Mouse (Mus musculus) hematopoietic stem cell, adult 5-6 weeks (primary cell): ENCODE data around the gene Stim2. TPM values are rescaled to one million over a fixed set of nuclear protein-coding genes. Genes with fewer than 3 reads are reported as not detected.

Experiments used
- ATAC-seq, 2 experiments: fragments of 125-278 bp in 1 of 2; replicated peaks in 1 of 2; 2 replicates each; pipeline ENCODE4 v1.8.0; 2016 to 2017; ENCODE audit warnings: inconsistent platforms in 2 of 2, mild to moderate bottlenecking in 2 of 2, moderate number of reproducible peaks in 2 of 2, low read depth in 1 of 2, moderate TSS enrichment in 1 of 2; ENCODE audit not compliant: low FRiP score in 2 of 2, poor library complexity in 2 of 2, severe bottlenecking in 2 of 2, insufficient read depth in 1 of 2, low TSS enrichment in 1 of 2
- total RNA-seq: library from RNA; stranded (forward); fragments of 172-1452, 232-1000 nt; gene quantifications from 2 replicates; pipeline ENCODE4 v1.2.3, GENCODE M21; 2017

Stim2 gene
- total RNA-seq, 1 experiment from 2014 or later, result 24.5 TPM

DNA sequence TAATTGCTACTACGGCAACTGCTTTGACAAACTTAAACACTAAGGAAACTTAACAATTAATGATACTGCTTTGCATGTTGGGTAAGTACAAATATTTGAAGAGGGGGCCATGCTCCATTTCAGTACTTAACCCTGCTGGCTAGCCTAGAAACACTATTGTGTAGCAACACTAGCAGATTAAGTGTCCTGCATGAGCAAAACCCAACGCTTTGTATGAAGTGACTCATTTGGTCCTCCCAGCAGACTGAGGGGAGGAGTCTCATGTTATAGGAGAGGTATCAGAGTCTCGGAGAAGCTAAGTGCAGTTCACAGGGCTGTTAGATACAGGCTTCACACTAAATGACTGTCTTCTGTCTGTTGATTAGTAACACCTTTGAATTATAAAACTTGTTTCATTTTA is 26.3 kb downstream of the Stim2 start:
- ATAC-seq, result no peak

DNA sequence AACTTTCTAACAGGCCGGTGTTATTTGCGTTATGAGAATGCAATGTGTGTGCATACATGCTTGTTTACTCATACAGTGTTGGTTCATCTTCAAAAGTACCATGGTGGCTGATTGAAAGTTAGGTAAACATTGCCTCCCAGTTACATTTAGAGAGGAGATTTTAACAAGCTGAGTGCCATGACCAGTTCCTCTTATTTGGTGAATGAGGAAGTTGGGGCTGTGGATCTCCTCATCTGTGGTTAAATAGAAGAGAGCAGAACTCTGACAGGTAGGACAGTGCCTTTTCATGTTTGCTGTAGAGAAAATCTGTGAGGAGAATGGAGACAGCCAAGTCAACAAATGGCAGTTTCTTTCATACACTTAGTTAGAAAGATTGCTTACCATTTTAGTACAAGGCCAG is 27.3 kb downstream of the Stim2 start:
- ATAC-seq, result peak; percentile 96 to 98

DNA sequence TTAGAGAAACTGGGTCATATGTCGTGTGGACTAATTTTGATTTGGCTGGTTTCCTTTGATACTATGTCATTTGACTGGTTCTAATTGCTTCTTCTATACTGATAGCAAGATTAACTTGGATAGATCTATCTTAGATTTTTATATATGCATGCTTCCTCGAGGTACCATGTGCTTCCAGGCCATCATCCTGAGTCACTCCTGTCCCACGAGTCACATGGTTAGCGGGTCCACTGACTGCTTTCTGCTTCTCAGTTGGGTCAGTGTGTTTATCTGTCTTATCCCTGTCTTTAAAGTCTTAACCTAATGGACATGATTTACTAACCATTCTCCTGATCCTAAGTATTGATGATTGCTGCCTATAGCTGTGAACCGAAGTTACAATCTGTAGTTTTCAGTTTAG is 34.9 kb downstream of the Stim2 start:
- ATAC-seq, result no peak

GRCm38 (mm10) chr5:54034680-54035079 is 36.4 kb downstream of the Stim2 start:
- ATAC-seq, result no peak

GRCm38 (mm10) chr5:54038615-54039014 is 40.3 kb downstream of the Stim2 start:
- peak; percentile 7 to 66; a peak in 1 of 4 replicates for ATAC-seq

- ATAC-seq, result no peak
Observed at GRCm38 (mm10) chr5:54040527-54040926, 42.2 kb downstream of the Stim2 start.

- ATAC-seq, result no peak
Observed at GRCm38 (mm10) chr5:54042013-54042412, 43.7 kb downstream of the Stim2 start.

DNA sequence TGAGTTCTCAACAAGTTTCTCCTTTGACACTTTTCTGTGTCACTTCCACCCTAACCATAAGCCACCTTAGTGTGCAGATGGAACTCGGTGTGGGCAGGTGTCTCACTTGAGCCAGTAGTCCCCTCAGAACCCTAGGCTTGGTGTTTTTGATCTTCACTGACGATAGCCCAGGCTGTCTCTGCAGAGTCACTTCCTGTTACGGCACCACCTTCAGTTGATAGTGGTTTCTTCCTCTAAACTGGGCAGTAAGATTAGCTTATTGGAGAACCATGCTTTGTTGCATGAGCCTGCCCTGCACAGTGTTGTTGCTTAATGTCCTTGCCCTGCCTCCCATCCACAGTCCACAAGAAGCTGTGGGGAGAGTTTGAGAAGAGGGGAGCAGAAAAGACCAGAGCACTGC is 47.2 kb downstream of the Stim2 start:
- ATAC-seq, result peak; percentile 88 to 95

GRCm38 (mm10) chr5:54046432-54046831 is 48.1 kb downstream of the Stim2 start:
- no peak for ATAC-seq

DNA sequence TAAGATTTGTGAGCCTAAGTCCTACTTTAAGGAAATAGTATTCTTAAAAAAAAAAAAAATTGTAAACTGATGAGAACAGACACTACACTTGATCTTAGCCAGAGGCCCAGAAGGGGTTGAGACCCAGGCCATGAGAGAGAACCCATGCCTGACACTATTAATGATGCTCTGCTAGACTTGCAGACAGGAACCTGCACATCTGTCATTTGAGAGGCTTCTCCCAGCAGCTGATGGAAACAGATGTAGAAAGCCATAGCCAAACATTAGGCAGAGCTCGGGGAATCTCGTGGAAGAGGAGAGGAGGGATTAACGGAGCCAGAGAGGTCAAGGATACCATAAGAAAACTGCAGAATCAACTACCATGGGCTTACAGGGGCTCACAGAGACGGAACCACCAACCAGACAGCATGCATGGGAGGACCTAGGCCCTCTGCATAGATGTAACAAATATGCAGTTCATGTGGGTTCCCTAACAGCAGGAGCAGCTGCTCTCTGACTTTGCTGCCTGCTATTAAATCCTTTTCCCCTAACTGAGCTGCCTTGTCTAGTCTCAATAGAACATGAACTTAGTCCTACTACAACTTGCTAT is 50.9 kb downstream of the Stim2 start:
- ATAC-seq, result no peak

DNA sequence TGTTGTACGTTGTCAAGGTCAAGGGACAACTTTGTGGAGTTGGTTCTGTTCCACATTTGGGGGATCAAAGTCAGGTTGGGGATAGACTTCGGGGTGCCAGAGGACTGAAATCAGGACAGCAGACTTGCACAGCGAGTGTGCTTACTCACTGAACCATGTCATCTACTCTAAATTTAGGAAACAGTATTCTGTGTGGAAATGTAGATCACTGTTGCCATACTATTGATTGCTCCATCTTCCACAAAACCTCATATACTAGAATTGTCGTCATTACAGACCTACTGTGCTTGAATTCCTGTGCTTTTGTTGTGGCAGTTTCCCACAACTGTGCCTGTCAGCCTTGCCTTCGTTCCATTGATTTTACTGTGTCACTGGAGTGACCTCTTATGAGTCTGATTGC is 51.6 kb downstream of the Stim2 start:
- ATAC-seq, result peak in 1 of 2 experiments; percentile 47; a peak in 1 of 4 replicates

- no peak for ATAC-seq
Observed at GRCm38 (mm10) chr5:54051056-54051455, 52.8 kb downstream of the Stim2 start.

GRCm38 (mm10) chr5:54052205-54052604 is 53.9 kb downstream of the Stim2 start:
- ATAC-seq, result no peak

- ATAC-seq, result peak in 1 of 2 experiments; percentile 52; a peak in 1 of 4 replicates
Observed at GRCm38 (mm10) chr5:54053673-54054366, 55.5 kb downstream of the Stim2 start.

DNA sequence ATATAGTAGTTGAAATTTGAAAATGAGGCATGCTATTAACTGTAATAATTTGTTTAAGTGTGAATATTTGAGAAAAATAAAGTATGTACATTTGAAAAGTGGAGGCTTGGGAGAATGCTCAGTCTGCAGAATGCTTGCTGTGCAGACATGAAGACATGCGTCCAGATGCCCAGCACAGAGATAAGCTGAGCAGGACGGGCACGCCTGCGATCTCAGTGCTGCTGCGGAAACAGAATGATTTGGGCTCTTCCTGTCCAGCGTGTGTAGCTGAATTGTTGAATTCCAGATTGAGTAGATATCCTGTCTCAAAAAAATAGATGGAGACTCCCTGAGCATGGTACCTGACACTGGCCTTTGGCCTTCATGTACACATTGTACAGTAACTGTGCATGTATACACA is 58.0 kb downstream of the Stim2 start:
- ATAC-seq, result no peak

- no peak; a peak in 1 of 4 replicates for ATAC-seq
Observed at GRCm38 (mm10) chr5:54059998-54060397, 61.7 kb downstream of the Stim2 start.

DNA sequence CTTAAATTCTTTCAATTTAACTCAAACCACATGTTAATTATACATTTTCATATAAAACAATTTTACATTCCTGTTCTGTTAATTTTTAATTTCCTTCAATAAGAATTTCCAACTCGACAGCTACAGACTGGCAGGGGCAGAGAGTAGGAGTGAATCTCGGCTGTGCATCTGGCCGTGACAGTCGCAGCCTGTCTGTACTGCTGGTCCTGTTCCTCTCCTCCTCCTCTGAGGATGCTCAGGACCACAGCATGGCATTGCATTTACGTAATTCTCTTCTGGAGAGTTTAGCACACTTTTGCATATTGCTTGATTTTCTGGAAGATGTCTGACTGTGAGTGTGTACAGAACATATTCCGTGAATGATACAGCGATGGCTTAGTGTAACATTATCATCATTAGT is 63.8 kb downstream of the Stim2 start:
- ATAC-seq, result no peak

GRCm38 (mm10) chr5:54067591-54067990 is 69.3 kb downstream of the Stim2 start:
- no peak for ATAC-seq

DNA sequence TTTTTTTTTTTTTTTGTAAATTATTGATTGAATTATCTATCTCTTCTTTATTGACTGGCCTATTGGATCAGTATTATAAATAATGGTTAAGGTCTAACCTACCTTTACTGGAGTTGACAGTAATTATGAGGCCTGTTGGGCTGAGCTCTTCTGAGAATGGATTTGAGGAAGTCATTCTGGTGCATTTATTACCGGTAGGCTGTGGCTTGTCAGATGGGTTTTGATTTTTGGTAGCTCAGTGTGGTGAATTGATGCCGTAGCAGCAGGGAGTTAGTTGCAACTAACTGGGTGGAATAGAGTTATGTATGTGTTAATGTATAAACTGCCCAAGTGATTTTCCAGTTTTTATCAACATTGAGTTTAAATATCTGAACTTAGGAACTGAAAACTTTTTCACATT is 72.2 kb downstream of the Stim2 start:
- peak; percentile 60 to 76; a peak in 3 of 4 replicates for ATAC-seq
